Mouse (Mus musculus) myocyte (in vitro differentiated cells): ENCODE results near the gene Dnttip1.

Experiments
- MAX ChIP-seq: IDR thresholded peaks from one replicate; pipeline ENCODE4 v1.6.1; 2011; ENCODE audit warnings: low read depth, mild to moderate bottlenecking, control low read depth
- MYOD1 ChIP-seq, 3 experiments: IDR thresholded peaks; one replicate each; pipeline ENCODE4 v1.6.1; 2011; ENCODE audit warnings: control low read depth in 2 of 3, low read depth in 2 of 3, mild to moderate bottlenecking in 2 of 3, moderate library complexity in 1 of 3; ENCODE audit not compliant: insufficient read length in 2 of 3, control insufficient read depth in 1 of 3
- POLR2A ChIP-seq: IDR thresholded peaks from one replicate; pipeline ENCODE4 v1.6.1; 2011; ENCODE audit warnings: low read depth, mild to moderate bottlenecking, control low read depth, moderate library complexity; ENCODE audit not compliant: insufficient read length
- REST ChIP-seq: IDR thresholded peaks from one replicate; pipeline ENCODE4 v1.6.1; 2011; ENCODE audit warnings: mild to moderate bottlenecking, control low read depth, moderate library complexity; ENCODE audit not compliant: insufficient read depth, insufficient read length
- SRF ChIP-seq: IDR thresholded peaks from one replicate; pipeline ENCODE4 v1.6.1; 2011; ENCODE audit warnings: low read depth; ENCODE audit not compliant: control insufficient read depth, insufficient read length

GRCm38 (mm10) chr2:164793772-164794171 is 48.0 kb downstream of the Dnttip1 start:
- TF ChIP-seq REST (no peak), SRF (no peak), POLR2A (no peak), MAX (no peak), MYOD1 (IDR thresholded peaks at IDR 0.05; ENCODE audit: control insufficient read depth in 1 of 3, insufficient read length in 2 of 3, low read depth in 2 of 3) (no peak)
